Mouse (Mus musculus): ENCODE measurements around the gene Plscr1. TPM values are rescaled to one million over a fixed set of nuclear protein-coding genes. Genes with fewer than 3 reads are reported as not detected.
A peak's percentile ranks its signal among the peaks of the same experiment; 100 is the strongest.

Gene Plscr1
- total RNA-seq, 1 experiment from 2014 or later, result 14.5 TPM

GRCm38 (mm10) chr9:92253585-92254321 lies 4.2 kb downstream of the Plscr1 start:
- no peak for DNase-seq

- DNase-seq, result no peak
Observed at GRCm38 (mm10) chr9:92260481-92261159, 11.1 kb downstream of the Plscr1 start.

- DNase-seq, result no peak
Observed at GRCm38 (mm10) chr9:92265719-92266118, 16.2 kb downstream of the Plscr1 start.

- no peak for DNase-seq
Observed at GRCm38 (mm10) chr9:92266558-92267171, 17.1 kb downstream of the Plscr1 start.

- no peak for DNase-seq
Observed at GRCm38 (mm10) chr9:92267732-92268131, 18.2 kb downstream of the Plscr1 start.

GRCm38 (mm10) chr9:92269829-92270404 lies 20.4 kb downstream of the Plscr1 start:
- DNase-seq, result no peak

- peak; percentile 85 for DNase-seq
Observed at GRCm38 (mm10) chr9:92270927-92271326, 21.4 kb downstream of the Plscr1 start.

- DNase-seq, result no peak
Observed at GRCm38 (mm10) chr9:92272650-92273049, 23.1 kb downstream of the Plscr1 start.

GRCm38 (mm10) chr9:92273271-92273670 lies 23.7 kb downstream of the Plscr1 start:
- no peak for DNase-seq

GRCm38 (mm10) chr9:92273956-92274762 lies 24.6 kb downstream of the Plscr1 start:
- no peak for DNase-seq

GRCm38 (mm10) chr9:92275486-92276207 lies 26.1 kb downstream of the Plscr1 start, which contains the start of gene Plscr2:
Plscr2 (plus strand) TSS chr9:92275602.
- no peak for DNase-seq

GRCm38 (mm10) chr9:92276360-92276759 lies 26.8 kb downstream of the Plscr1 start:
- DNase-seq, result no peak

- DNase-seq, result no peak
Observed at GRCm38 (mm10) chr9:92280048-92280447, 30.5 kb downstream of the Plscr1 start.

GRCm38 (mm10) chr9:92282563-92283171 lies 33.1 kb downstream of the Plscr1 start:
- no peak for DNase-seq

- DNase-seq, result no peak
Observed at GRCm38 (mm10) chr9:92289675-92290074, 40.1 kb downstream of the Plscr1 start.

GRCm38 (mm10) chr9:92292169-92292568 lies 42.6 kb downstream of the Plscr1 start:
- no peak for DNase-seq

- no peak for DNase-seq
Observed at GRCm38 (mm10) chr9:92292922-92293321, 43.4 kb downstream of the Plscr1 start.

GRCm38 (mm10) chr9:92293560-92294548 lies 44.3 kb downstream of the Plscr1 start:
- no peak for DNase-seq

- DNase-seq, result no peak
Observed at GRCm38 (mm10) chr9:92298288-92298687, 48.7 kb downstream of the Plscr1 start.

- DNase-seq, result no peak
Observed at GRCm38 (mm10) chr9:92301213-92301612, 51.7 kb downstream of the Plscr1 start.
